Mouse (Mus musculus): ENCODE measurements at regions not wholly inside any gene's neighbourhood (a gene's known extent, or its start where the extent isn't known, plus 50 kb on each side); places are given as distances from the start of the nearest gene placed in this dataset.
A peak's percentile ranks its signal among the peaks of the same experiment; 100 is the strongest.

DNA sequence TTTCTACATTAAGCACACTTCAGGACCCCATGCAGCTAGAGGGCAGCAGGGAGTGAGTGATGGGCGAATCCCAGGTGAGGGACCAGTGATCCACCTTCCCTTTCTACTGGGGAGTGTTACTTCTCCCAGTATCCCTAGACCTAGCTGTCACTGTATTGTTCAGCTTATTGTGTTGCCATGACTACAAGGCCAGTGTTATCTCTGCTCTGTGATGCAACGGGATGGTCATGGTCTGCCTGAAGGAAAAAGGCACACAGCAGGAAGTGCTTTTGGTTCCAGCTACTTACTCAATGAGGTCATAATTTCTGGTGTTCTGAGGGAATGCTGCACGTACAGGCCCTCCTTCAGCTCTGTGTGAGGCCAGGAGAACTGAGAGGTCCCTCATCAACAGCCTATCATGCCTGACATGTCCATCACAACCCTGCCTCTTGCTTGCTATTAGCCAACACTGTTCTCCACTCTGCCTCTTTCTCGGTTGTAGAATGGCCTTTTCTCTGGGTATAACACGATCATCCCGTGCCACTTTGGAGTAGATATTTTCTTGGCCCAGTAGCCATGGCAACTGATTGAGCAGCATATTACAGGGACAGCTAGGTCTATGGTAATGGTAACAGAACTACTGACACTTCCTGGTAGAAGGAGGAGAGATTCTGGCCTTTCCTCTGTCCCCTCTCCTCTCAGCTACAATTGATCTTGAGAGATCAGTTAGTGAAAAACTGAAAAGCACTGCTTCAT lies 178.5 kb upstream of the Jade1 start:
- TF ChIP-seq CTCF (IDR thresholded peaks at IDR 0.05; ENCODE audit: low read depth, low read length) (peak; percentile 43), POLR2A (IDR thresholded peaks at IDR 0.05; ENCODE audit: extremely low read depth, insufficient read depth, low read length) (no peak)
